Mouse (Mus musculus) Patski (cell line): Measurements from ENCODE around the gene Dot1l. TPM values are rescaled to one million over a fixed set of nuclear protein-coding genes. Genes with fewer than 3 reads are reported as not detected.
"Not testable (repeated sequence)": the region's sequence is repeated elsewhere in the genome, so short reads cannot be mapped to it uniquely, and the experiment has no call there.

ENCODE experiments used
- ATAC-seq: fragments of 100-300 bp; one replicate; pipeline ENCODE4 v1.8.0; 2021
- CTCF ChIA-PET: fragments of 350-600 bp; sonication (Branson Sonifier 250); formaldehyde crosslinking; loops from one replicate; lab custom pipeline; 2022; ENCODE audit warnings: inconsistent platforms; lab: Charles Lee
- POLR2A ChIA-PET: fragments of 350-600 bp; sonication (Branson Sonifier 250); formaldehyde crosslinking; loops from one replicate; lab custom pipeline; 2022; ENCODE audit warnings: antibody characterized with exemption, inconsistent platforms; lab: Charles Lee
- DNase-seq: peaks from one replicate; pipeline ENCODE4 v3.0.0-alpha.2; 2011; ENCODE audit warnings: low read depth, low spot score
- H3K27me3 ChIP-seq: fragments of 371-371 bp; one replicate; pipeline ENCODE4 v1.5.1; 2021
- CTCF ChIP-seq: fragments of 100-300 bp; IDR thresholded peaks from one replicate; pipeline ENCODE4 v1.5.1; 2021
- in situ Hi-C: fragments of 300-500 bp; cut with MboI; formaldehyde crosslinking; loops from 3 replicates; pipeline ENCODE4 v1.11.1; 2018; ENCODE audit warnings: low pct_unique_long_range_greater_than_20kb, mixed read lengths
- polyA plus RNA-seq: library from polyadenylated mRNA; unstranded; gene quantifications from one replicate; pipeline ENCODE4 v1.2.3, GENCODE M21; 2021

The Dot1l gene
- polyA plus RNA-seq, 1 experiment from 2014 or later: 24.0 TPM

DNA sequence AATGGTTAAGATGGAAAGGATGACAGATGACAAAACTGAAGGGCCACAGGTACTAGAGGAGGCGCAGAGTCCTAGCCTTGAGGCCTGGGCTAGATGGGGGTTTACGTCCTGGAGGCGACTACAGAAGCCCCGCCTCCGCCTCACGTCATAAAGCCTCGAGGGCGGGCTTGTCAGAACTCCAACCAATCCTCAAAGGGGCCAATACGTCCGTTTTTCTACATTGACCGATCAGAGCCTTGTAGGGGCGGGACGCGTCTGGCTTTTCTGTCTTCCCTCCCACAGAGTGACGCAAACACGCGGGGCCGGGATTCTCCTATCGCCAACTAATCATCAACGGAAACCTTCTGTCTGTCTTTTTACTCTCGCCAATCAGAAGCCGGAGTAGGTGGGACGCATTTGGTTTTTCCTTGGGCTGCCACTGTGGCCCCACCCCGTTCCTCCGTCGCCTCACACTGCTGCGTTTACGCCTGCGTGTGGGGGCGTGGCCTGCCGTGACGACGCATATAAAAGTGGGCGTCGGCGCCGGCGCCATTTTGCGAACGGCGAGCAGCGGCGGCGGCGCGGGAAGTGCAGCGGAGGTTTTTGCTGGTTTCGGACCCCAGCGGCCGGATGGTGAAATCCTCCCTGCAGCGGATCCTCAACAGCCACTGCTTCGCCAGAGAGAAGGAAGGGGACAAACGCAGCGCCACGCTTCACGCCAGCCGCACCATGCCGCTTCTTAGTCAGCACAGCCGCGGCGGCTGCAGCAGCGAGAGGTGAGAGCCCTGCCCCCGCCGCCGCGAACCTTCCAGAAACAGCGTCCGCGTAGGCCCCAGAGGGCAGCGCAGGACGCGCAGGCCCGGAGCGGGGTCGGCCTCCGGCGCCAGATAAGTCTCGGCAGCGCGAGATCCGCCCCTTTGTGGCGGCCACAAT lies 71.4 kb downstream of the Dot1l start, which contains the start of gene Oaz1:
Gene Oaz1, plus strand, starts transcription at position 506 of the 912 bp plus-strand sequence.
- ATAC-seq (peak; percentile 92), DNase-seq (peak; percentile 97)
- no peaks in the 10 kb centered on the region for H3K27me3 ChIP-seq
- TF ChIP-seq CTCF: no peak
- ChIA-PET POLR2A (interaction anchor here (0.6 to 0.9 kb wide), 3 partner anchors 9 to 29 kb away, joined by 3 to 5 read pairs (median 3); partner anchors contain the start of genes Lsm7 and Sppl2b), CTCF (no interaction called here)
- in situ Hi-C loops: no loop called here

DNA sequence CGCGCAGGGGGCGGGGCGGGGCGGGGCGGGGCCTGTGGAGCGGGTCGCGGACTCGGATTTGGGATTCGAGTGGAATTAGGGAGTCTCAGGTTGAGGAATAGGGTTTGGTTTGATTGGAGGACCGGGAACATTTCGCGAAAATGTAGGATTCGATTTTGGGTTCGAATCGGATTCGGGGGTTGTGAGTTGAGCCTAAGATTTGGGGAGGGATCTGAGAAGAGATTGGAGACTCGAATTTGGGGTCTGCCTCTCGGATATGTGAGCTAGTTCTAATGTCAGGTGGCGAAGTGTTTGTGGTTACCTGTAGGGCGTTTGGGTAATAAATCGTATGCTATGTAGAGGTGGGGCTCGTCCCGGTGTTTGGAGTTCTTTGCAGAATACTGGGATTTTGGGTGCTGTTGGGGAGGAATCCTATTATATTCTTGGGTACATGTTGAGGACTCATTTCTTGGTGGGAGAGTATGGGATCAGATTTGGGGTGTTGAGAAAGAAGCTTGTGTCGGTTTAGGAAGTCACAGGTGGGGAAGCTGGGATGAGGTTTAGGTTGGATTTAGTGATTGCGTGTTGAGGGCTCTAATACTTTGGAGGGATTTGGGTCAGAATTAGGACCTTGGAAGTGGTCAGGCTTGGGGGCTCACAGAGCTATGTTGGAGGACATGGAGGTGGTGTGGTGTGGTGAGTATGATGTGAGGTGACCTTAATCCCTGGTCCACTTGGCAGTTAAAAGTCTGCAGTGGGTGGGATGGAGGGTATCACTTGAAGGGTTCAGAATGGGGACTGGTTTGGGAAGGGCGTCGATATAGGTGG lies 72.3 kb downstream of the Dot1l start:
- ATAC-seq (no peak), DNase-seq (no peak)
- H3K27me3 ChIP-seq: no peaks in the 10 kb centered on the region
- in situ Hi-C loops: no loop called here
- TF ChIP-seq CTCF: no peak
- ChIA-PET CTCF (interaction anchor here (1.2 kb wide), 1 partner anchor 15 kb away, joined by 4 read pairs; no protein-coding TSS in a partner anchor), POLR2A (interaction anchor here (0.6 to 0.9 kb wide), 5 partner anchors 9 to 28 kb away, joined by 3 to 5 read pairs (median 3); partner anchors contain the start of genes Lsm7 and Sppl2b)

- in situ Hi-C loops: no loop called here
- ATAC-seq (no peak), DNase-seq (no peak)
- TF ChIP-seq CTCF: no peak
- ChIA-PET CTCF (interaction anchor here (1.2 kb wide), 1 partner anchor 15 kb away, joined by 4 read pairs; no protein-coding TSS in a partner anchor), POLR2A (interaction anchor here (0.6 to 0.9 kb wide), 2 partner anchors 15 to 26 kb away, joined by 3 read pairs; no protein-coding TSS in a partner anchor)
- H3K27me3 ChIP-seq: no peaks in the 10 kb centered on the region
Measured at GRCm38 (mm10) chr10:80827870-80828420, 72.9 kb downstream of the Dot1l start.

DNA sequence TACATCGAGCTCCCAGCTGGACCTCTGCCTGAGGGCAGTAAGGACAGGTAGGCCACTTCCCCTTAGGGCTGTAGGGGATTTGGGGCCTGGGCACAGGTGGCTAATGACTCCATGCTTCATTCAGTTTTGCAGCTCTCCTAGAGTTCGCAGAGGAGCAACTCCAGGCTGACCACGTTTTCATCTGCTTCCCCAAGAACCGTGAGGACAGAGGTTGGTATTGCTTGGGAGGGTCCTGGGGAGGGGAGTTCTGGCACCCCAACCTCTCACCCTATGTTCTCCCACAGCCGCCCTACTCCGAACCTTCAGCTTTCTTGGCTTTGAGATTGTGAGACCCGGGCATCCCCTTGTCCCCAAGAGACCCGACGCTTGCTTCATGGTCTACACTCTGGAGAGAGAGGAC lies 73.6 kb downstream of the Dot1l start:
- CTCF ChIA-PET: interaction anchor here (1.2 kb wide), 1 partner anchor 14 kb away, joined by 4 read pairs; no protein-coding TSS in a partner anchor
- DNase-seq, ATAC-seq, in situ Hi-C loops, H3K27me3 ChIP-seq: not testable (repeated sequence)
- POLR2A ChIA-PET: interaction anchor here (1.0 kb wide), 1 partner anchor 67 kb away, joined by 3 read pairs; no protein-coding TSS in a partner anchor

GRCm38 (mm10) chr10:80829359-80830278 lies 74.6 kb downstream of the Dot1l start:
- ChIA-PET CTCF (interaction anchor here (1.2 to 1.4 kb wide), 4 partner anchors 38 to 81 kb away, joined by 3 to 4 read pairs (median 3); no protein-coding TSS in a partner anchor), POLR2A (interaction anchor here (1.0 to 1.8 kb wide), 3 partner anchors 29 to 66 kb away, joined by 3 to 8 read pairs (median 3); no protein-coding TSS in a partner anchor)
- no peaks in the 10 kb centered on the region for H3K27me3 ChIP-seq
- DNase-seq: no peak
- in situ Hi-C loops: no loop called here
- ATAC-seq: no peak
- no peak for TF ChIP-seq CTCF

- in situ Hi-C loops: no loop called here
- CTCF ChIA-PET: interaction anchor here (1.1 to 1.8 kb wide), 4 partner anchors 17 to 73 kb away, joined by 3 to 4 read pairs (median 4); no protein-coding TSS in a partner anchor
- POLR2A ChIA-PET: interaction anchor here (1.8 kb wide), 1 partner anchor 27 kb away, joined by 8 read pairs; no protein-coding TSS in a partner anchor
- DNase-seq (no peak), ATAC-seq (no peak)
- no peaks in the 10 kb centered on the region for H3K27me3 ChIP-seq
- TF ChIP-seq CTCF: no peak
Measured at GRCm38 (mm10) chr10:80831136-80831535, 76.1 kb downstream of the Dot1l start.

GRCm38 (mm10) chr10:80832818-80833217 lies 77.8 kb downstream of the Dot1l start:
- ATAC-seq (no peak), DNase-seq (no peak)
- no peak for TF ChIP-seq CTCF
- in situ Hi-C loops: no loop called here
- CTCF ChIA-PET: interaction anchor here (1.8 kb wide), 1 partner anchor 42 kb away, joined by 4 read pairs; no protein-coding TSS in a partner anchor
- POLR2A ChIA-PET: no interaction called here
- H3K27me3 ChIP-seq: no peaks in the 10 kb centered on the region

GRCm38 (mm10) chr10:80835617-80836016 lies 80.6 kb downstream of the Dot1l start:
- in situ Hi-C loops: no loop called here
- DNase-seq (no peak), ATAC-seq (no peak)
- TF ChIP-seq CTCF: no peak
- ChIA-PET POLR2A (interaction anchor here (0.9 to 1.3 kb wide), 2 partner anchors 9 to 10 kb away, joined by 3 to 4 read pairs; no protein-coding TSS in a partner anchor), CTCF (interaction anchor here (1.4 kb wide), 1 partner anchor 46 kb away, joined by 4 read pairs; no protein-coding TSS in a partner anchor)
- no peaks in the 10 kb centered on the region for H3K27me3 ChIP-seq
